ENCODE assay signal across 20 mouse cellular contexts in the genomic region with DNA sequence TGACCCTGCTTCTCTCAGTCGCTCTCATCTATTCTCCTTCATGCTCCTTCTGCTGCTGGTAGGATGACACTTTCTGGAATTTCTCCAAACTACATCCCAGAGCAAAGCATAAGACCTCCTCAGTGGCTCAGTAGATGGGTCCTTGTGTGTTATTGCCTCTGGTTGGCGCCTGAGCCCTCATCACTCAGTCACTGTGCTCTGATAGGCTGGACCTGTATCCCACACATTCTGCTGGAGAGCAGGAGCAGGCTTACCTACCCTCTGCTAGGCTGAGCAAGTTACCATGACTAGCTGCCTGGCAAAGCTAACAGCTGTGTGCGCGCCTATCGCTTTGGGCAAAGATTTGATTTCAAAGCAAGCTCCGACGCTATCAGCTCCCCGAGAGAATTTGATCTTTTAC. TPM values are rescaled to one million over a fixed set of nuclear protein-coding genes. Genes with fewer than 3 reads are reported as not detected.
A peak's percentile ranks its signal among the peaks of the same experiment; 100 is the strongest.
DNase-seq lines count a peak whose midpoint lies in the region; ATAC-seq and TF ChIP-seq lines count a peak whose summit lies in the region.
"Had no signal": no experiment of that assay in that cellular context is flagged by ENCODE, and none has a peak within 500 bp of the region (broad histone marks: within the 10 kb centered on the region; RNA-seq: fewer than 3 reads in every experiment).

No protein-coding gene starts in this region.

- no peak for DNase-seq in forebrain, embryonic 10.5 days (ENCODE audit: extremely low spot score, low spot score)
- DNase-seq in forebrain, embryonic 14.5 days (ENCODE audit: low spot score), result no peak
- DNase-seq in hindbrain, embryonic 10.5 days (ENCODE audit: low spot score), result no peak
- peak; percentile 66 for DNase-seq in ZHBTc4 (ENCODE audit: low read depth, low spot score)
- no peak for DNase-seq in adrenal gland, postnatal 14 days
- DNase-seq: adrenal gland, postnatal 10 days; cerebellum, adult 11-12 months; cerebellum, postnatal 25 days; gastrocnemius, postnatal 14 days; kidney, adult 8-10 months; liver, postnatal 0 days; thymus, postnatal 36 days had no signal

- no peaks in the 10 kb centered on the region for H3K36me3 ChIP-seq in forebrain, embryonic 10.5 days (replicated peaks)
- no peaks in the 10 kb centered on the region for H3K36me3 ChIP-seq in forebrain, embryonic 14.5 days (ENCODE audit: control insufficient read depth, insufficient read depth, low read length)
- no peaks in the 10 kb centered on the region for H3K36me3 ChIP-seq in hindbrain, embryonic 10.5 days
- H3K36me3 ChIP-seq in hindbrain, embryonic 13.5 days, result no peaks in the 10 kb centered on the region
- H3K36me3 ChIP-seq in E14TG2a.4 (ENCODE audit: insufficient read depth, low read length), result no peaks in the 10 kb centered on the region
- H3K36me3 ChIP-seq: forebrain, embryonic 12.5 days; heart, embryonic 15.5 days; hindbrain, embryonic 12.5 days; limb, embryonic 10.5 days; neural tube, embryonic 13.5 days had no signal

- H3K27me3 ChIP-seq in forebrain, embryonic 10.5 days (ENCODE audit: poor library complexity, severe bottlenecking), result no peaks in the 10 kb centered on the region
- no peaks in the 10 kb centered on the region for H3K27me3 ChIP-seq in forebrain, embryonic 14.5 days (replicated peaks; ENCODE audit: control insufficient read depth, insufficient read depth, low read length)
- H3K27me3 ChIP-seq in hindbrain, embryonic 10.5 days (ENCODE audit: insufficient read depth, poor library complexity, severe bottlenecking), result no peaks in the 10 kb centered on the region
- H3K27me3 ChIP-seq in hindbrain, embryonic 13.5 days, result 0 out of 2 replicates have a peak, but pooled peaks cover 4% of the 10 kb centered on the region
- no peaks in the 10 kb centered on the region for H3K27me3 ChIP-seq in E14TG2a.4 (ENCODE audit: insufficient read depth, low read length)
- H3K27me3 ChIP-seq: heart, embryonic 15.5 days; hindbrain, embryonic 12.5 days; neural tube, embryonic 13.5 days had no signal

- no peak overlapping the region for H3K4me3 ChIP-seq in forebrain, embryonic 10.5 days
- no peak overlapping the region for H3K4me3 ChIP-seq in forebrain, embryonic 14.5 days (ENCODE audit: low read depth, low read length)
- H3K4me3 ChIP-seq in hindbrain, embryonic 10.5 days, result no peak overlapping the region
- no peak overlapping the region for H3K4me3 ChIP-seq in hindbrain, embryonic 13.5 days
- peak overlapping the region; percentile 42 for H3K4me3 ChIP-seq in E14TG2a.4 (replicated peaks; ENCODE audit: low read length)
- H3K4me3 ChIP-seq: forebrain, embryonic 12.5 days; heart, embryonic 15.5 days; hindbrain, embryonic 12.5 days; limb, embryonic 10.5 days; neural tube, embryonic 13.5 days had no signal

- no peak overlapping the region for H3K9ac ChIP-seq in forebrain, embryonic 14.5 days (ENCODE audit: low read length)
- no peak overlapping the region for H3K9ac ChIP-seq in hindbrain, embryonic 13.5 days
- H3K9ac ChIP-seq: forebrain, embryonic 12.5 days; heart, embryonic 15.5 days; hindbrain, embryonic 12.5 days; liver, postnatal 0 days; neural tube, embryonic 13.5 days had no signal

- peak overlapping the region; percentile 63 for H3K27ac ChIP-seq in forebrain, embryonic 10.5 days
- H3K27ac ChIP-seq in forebrain, embryonic 14.5 days (ENCODE audit: low read depth, low read length), result no peak overlapping the region
- H3K27ac ChIP-seq in hindbrain, embryonic 10.5 days, result peak overlapping the region; percentile 56; the same call in 1 of the 2 replicates
- no peak overlapping the region for H3K27ac ChIP-seq in hindbrain, embryonic 13.5 days
- H3K27ac ChIP-seq: forebrain, embryonic 12.5 days; hindbrain, embryonic 12.5 days; limb, embryonic 10.5 days; neural tube, embryonic 13.5 days had no signal

- no peak for ATAC-seq in forebrain, embryonic 14.5 days
- no peak for ATAC-seq in hindbrain, embryonic 13.5 days (ENCODE audit: low FRiP score)
- ATAC-seq: inflammation-experienced regulatory T-cells, adult 6 months; liver, postnatal 0 days had no signal

- WGBS in forebrain, embryonic 10.5 days, result 77% methylated on average over 8 of the region's 8 CpGs
- 85% methylated on average over 8 of the region's 8 CpGs for WGBS in forebrain, embryonic 14.5 days
- WGBS in hindbrain, embryonic 10.5 days, result 81% methylated on average over 8 of the region's 8 CpGs
- 83% methylated on average over 8 of the region's 8 CpGs for WGBS in hindbrain, embryonic 13.5 days

- H3K4me2 ChIP-seq in forebrain, embryonic 14.5 days (ENCODE audit: low read length), result no peak overlapping the region
- no peak overlapping the region for H3K4me2 ChIP-seq in hindbrain, embryonic 13.5 days
- H3K4me2 ChIP-seq: forebrain, embryonic 12.5 days; heart, embryonic 15.5 days; hindbrain, embryonic 12.5 days; neural tube, embryonic 13.5 days had no signal

- H3K4me1 ChIP-seq in forebrain, embryonic 10.5 days, result peaks cover 25% of the 10 kb centered on the region
- H3K4me1 ChIP-seq in forebrain, embryonic 14.5 days (ENCODE audit: control insufficient read depth, insufficient read depth, low read length), result peaks cover 5% of the 10 kb centered on the region; the same call in 1 of the 2 replicates
- peaks cover 26% of the 10 kb centered on the region for H3K4me1 ChIP-seq in hindbrain, embryonic 10.5 days (replicated peaks)
- H3K4me1 ChIP-seq in hindbrain, embryonic 13.5 days (replicated peaks), result peaks cover 11% of the 10 kb centered on the region
- H3K4me1 ChIP-seq in E14TG2a.4 (replicated peaks; ENCODE audit: low read depth, low read length), result peaks cover 54% of the 10 kb centered on the region

- H3K9me3 ChIP-seq in forebrain, embryonic 10.5 days, result no peaks in the 10 kb centered on the region
- no peaks in the 10 kb centered on the region for H3K9me3 ChIP-seq in forebrain, embryonic 14.5 days (replicated peaks; ENCODE audit: control insufficient read depth, low read length)
- H3K9me3 ChIP-seq in hindbrain, embryonic 10.5 days, result no peaks in the 10 kb centered on the region
- H3K9me3 ChIP-seq in hindbrain, embryonic 13.5 days, result no peaks in the 10 kb centered on the region
- no peaks in the 10 kb centered on the region for H3K9me3 ChIP-seq in E14TG2a.4 (ENCODE audit: low read length)
- H3K9me3 ChIP-seq: forebrain, embryonic 12.5 days; heart, embryonic 15.5 days; hindbrain, embryonic 12.5 days; limb, embryonic 10.5 days; neural tube, embryonic 13.5 days had no signal

- TF ChIP-seq CTCF in E14TG2a.4 (conservative IDR thresholded peaks at IDR 0.05; ENCODE audit: low read length), result no peak

RNA-seq across cellular contexts. Expression of gene Csrp2, which starts 41.7 kb away (rescaled TPM):
- polyA plus RNA-seq in forebrain, embryonic 10.5 days (2016; fragmentation: Nextera tagmentation; extraction: Ambion mirVana), result 197 and 204 TPM in 2 replicates
- 181 and 218 TPM in 2 replicates for polyA plus RNA-seq in forebrain, embryonic 14.5 days (2014; fragmentation: Nextera tagmentation; extraction: Ambion mirVana)
- polyA plus RNA-seq in hindbrain, embryonic 10.5 days (2016; fragmentation: Nextera tagmentation; extraction: Ambion mirVana), result 185 and 198 TPM in 2 replicates
- 154 and 156 TPM in 2 replicates for polyA plus RNA-seq in hindbrain, embryonic 13.5 days (2015; fragmentation: Nextera tagmentation; extraction: Ambion mirVana)
- total RNA-seq in adrenal gland, postnatal 14 days (2021), result 276 and 295 TPM in 2 replicates

Comparison
In these comparisons a context has a peak if more than half of its experiments do, and no peak if none do; other contexts are left out.
1. H3K27ac ChIP-seq: peak in forebrain, embryonic 10.5 days (single experiment) and hindbrain, embryonic 10.5 days (single experiment); none in forebrain, embryonic 14.5 days (single experiment) and hindbrain, embryonic 13.5 days (single experiment).